Mouse (Mus musculus): ENCODE results near the gene Nsmce4a.

- TF ChIP-seq CTCF (IDR thresholded peaks at IDR 0.05; ENCODE audit: low read depth, low read length) (no peak), POLR2A (IDR thresholded peaks at IDR 0.05; ENCODE audit: borderline replicate concordance, low read depth, low read length) (no peak)
Observed at GRCm38 (mm10) chr7:130600074-130600473, 27.2 kb upstream of the Nsmce4a start.
